Mouse (Mus musculus): ENCODE data around the gene Susd1.

Susd1 gene

DNA sequence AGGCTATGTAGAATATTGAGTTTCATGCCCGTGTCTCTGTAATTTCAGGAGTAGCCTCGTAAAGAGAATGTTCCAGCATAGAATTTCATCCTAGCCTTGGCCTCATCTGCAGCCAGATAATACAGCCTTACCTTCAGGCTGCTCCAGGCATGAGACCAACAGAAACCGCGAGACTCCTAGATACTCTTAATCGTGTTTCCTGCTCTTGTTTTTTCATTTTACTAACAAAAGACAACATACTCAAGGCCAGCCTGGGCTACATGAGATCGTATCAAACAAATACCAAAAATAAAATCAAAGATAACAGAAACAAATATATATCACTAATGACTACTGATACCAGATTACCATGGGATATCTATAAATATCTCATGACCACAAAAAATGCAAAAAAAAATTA, 9.3 kb downstream of the Susd1 start:
- no peak for DNase-seq (ENCODE audit: extremely low spot score)

DNA sequence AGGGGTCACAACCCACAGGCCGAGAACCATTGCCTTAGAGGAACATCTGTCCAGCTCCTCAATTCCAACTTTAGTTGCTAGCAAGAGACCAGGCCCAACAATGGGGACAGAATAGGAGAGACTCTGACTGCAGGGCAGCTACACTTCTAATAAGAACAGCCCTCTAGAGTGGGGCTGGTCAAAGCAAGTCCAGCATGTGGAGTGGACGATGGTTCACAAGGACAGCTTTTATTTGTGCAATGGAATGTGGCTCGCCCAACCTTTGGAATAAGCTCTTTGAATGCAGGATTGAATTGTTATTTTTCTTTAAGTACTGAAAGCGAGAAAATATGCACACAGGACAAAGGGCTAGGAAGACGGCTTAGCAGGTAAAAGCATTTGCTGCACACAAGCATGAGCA, 12.0 kb downstream of the Susd1 start:
- DNase-seq (ENCODE audit: extremely low spot score), result no peak

DNA sequence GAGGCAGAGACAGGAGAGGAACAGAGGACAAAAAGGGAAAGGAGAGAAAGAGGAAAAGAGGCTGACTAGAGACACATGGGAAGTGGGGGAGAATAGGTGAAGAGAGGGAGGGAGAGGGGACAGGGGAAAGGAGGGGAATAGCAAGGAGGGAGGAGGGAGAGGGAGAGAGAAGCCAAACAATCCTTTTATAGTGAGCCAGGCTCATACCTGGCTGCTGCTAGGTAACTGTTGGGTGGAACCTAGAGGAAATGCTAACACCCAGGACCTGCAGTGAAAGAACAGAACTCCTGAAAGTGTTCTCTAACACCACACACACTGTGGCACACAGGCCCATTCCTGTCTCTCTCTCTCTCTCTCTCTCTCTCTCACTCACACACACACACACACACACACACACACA, 15.6 kb downstream of the Susd1 start:
- DNase-seq (ENCODE audit: extremely low spot score), result no peak

DNA sequence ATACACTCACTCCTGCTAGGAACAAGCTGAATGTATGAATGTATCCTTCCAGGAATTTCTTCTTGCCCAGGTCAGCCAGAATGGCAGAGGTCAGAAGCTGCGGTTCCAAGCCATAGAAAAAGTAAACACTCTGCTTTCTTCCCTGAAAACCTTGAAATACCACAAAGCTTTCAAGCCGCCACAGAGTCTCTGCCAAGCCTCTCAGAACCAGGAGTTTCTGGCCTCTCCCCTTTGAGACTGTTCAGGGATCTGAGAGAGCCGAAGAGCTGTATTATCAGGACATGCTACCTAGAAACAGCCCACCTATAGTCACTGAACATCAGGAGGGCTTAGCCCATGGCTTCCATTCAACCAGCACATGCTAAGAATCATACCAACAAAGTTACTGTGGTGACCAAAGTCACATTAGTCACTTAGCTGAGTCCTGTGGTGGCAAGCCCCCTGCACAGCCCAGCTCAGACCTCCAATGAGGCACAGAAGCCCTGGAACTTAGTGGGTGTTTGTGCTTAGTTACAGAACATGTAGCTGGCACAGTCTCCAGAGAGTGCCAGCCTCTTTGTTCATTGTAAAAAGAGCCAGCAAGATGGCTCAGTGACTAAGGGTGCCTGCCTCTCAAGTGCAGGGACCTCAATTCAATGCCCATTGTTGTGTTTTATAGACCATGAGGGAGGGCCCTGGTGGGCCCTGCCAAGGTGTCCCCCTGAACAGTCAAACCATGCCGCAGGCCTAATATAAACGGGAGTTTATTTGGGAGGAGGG, 16.2 kb downstream of the Susd1 start:
- DNase-seq (ENCODE audit: extremely low spot score), result no peak

DNA sequence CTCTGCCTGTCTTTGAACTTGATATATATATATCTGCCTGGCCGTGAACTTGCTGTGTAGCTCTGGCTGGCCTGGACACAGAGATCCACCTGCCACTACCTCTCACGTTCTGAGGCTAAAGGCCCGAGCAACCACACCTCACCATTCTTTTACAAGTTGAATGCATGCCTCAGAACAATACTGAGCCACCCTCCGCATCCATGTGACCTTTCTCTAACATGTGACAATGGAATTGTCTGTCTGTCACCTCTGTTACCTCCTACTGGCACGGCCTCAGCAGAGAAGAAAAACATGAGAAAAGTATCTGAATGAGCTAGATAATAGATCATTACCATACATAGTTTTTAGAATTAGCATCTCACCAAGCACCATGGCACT, 17.1 kb downstream of the Susd1 start:
- no peak for DNase-seq (ENCODE audit: extremely low spot score)

DNA sequence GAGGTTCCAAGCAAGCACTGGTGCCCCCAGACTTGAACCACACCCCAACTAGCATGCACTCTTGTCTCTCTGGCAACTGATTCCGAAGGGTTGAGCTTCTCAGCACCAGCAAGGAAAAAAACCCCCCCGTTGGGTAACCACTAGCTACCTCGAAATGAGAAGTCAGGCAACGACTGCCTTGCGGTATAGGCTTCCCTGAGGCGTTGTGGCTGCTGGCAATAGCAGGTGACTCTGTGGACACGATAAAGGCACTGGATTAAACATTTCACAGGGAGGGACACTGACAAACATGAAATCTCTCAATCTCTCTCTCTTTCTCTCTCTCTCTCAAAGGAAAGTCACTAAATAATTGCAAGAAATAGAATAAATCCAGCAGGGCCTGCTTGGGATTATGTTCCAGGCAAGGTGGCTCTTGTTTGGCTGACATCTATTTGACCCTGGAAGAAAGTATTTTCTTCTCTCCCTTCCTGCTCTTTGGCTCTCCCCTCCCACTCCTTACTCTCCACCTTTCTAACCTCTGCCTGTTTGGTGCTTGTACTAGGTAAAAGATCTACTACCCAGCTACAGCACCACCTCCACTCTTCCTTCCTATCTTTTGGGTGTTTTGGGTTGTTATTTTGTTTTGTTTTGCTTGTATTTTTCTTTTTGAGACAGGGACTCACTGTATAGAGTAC, 17.6 kb downstream of the Susd1 start:
- no peak for DNase-seq (ENCODE audit: extremely low spot score)

DNA sequence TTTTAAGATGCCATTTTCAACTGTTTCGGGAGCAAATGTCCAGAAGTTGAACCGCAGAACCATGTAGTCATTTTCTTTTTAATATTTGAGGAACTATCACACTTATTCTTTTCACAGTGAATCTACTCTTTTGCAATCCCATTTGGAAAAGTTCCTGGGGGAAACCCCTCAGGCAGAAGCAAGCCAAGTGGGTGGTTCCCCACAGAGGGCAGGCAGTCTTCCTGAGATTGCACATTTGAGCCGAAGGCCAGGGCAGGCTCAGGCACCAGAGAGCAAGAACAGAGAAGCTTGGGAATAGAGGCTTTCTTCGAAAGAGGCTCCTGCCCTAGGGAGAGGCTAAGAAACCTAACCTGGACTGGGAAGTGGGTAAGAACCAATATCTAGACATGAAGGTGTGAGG, 19.2 kb downstream of the Susd1 start:
- no peak for DNase-seq (ENCODE audit: extremely low spot score)

DNA sequence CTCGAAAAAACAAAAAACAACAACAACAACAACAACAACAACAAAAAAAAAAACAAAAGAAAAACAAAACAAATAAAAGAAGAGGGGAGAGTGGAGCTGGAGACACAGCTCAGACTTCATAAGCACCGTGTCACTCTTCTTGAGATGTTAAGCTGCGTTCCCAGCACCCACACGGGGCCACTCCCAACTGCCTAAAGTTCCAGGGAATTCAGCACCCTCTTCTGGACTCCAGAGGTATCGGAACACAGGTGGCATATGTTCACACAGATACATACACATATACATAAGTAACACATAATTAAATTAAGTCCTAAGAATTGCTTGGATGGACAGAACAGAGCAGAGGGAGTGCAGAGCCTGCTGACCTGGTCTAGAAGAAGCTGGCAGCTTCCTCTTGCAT, 25.0 kb downstream of the Susd1 start:
- no peak for DNase-seq (ENCODE audit: extremely low spot score)

DNA sequence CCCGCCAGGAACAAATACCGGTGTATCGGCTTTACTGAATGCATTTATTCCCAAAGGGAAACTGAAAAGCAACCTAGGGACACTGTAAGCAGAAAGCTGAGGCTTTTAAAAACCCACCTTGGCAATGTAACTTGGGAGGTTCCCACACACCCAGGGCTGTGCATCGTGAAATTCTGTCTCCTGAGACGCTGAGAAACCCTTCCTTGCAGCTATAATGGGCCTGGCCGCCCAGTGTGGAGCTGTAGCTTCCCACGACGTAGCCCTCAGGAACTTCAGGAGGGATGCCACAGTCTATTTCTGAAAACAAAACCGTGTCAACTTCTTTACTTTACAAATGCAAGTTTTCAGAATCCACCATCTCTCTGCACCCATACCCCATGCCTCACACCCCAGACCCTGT, 27.3 kb downstream of the Susd1 start:
- DNase-seq (ENCODE audit: extremely low spot score), result no peak

DNA sequence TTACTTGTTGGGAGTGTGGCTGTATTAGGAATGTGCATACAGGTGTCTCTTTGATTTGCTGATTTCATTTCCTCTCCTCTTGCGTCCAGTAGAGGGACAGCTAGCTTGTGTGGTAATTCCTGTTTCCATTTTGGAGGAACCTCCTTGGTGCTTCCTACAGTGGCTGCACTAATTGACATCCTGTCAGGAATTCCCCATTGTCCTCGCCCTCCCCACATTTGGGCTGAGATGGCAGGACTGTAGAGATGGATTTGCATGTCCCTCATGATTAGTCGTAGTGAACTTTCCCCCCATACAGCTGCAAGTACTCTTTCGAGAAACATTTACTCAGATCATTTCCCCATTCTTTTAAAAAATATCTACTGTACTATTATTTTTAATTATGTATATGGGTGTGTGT, 30.7 kb downstream of the Susd1 start:
- DNase-seq (ENCODE audit: extremely low spot score), result no peak

DNA sequence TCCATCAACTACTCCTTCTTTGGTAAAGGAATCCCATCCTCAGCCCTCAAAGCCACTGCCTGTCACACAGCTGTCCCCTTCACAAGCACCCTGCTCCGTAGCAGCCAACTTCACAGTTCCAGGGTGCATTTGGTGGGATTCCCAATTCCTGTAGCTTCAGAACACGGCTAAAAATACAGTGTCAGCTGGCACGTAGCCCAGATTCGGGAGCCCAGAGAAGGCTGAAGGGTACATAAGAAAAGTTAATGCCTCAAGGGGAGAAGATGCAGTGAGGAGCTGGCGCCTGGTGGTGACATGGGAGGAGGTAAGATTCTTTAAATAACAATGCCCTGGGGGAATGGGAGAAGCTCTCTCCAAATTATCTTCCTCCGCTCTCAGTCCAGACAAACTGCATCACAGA, 34.1 kb downstream of the Susd1 start:
- no peak for DNase-seq (ENCODE audit: extremely low spot score)

DNA sequence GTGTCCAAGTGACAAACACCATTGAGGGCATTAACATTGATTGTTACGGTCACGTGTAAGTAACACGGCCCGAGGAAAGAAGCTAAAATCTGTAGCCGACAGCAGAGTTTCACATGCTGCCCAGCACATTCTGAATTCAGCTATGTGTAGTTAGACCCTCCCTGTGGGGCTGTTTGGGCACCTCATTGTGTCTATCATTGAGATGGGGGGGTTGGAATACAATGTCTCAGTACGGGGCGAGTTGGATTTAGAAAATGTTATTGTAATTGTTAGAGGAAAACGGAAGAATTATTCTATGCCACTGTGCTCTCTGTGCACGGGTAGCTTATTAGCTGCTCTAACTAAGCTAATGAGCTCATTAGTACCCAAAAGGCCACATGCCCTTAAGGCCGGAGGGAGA, 37.5 kb downstream of the Susd1 start:
- DNase-seq (ENCODE audit: extremely low spot score), result no peak

DNA sequence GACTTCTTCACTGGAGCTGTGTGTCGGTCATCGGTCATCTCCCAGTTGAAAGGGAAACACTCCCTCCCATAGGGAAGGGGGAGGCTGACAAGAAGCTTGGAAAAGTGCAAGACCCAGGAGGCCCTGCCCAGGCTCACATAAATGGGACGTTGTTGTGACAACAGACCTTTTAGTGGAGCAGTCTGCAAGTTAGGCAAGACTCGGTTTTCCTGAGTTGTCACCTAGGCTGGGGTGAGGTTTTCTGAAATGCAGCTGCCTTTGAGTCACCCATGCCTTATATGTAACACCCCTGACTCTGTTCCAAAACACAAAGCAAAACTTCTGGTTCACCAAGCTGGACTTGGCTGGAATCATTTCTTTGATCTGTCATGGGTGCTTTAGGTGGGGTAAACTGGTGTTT, 39.1 kb downstream of the Susd1 start:
- no peak for DNase-seq (ENCODE audit: extremely low spot score)

DNA sequence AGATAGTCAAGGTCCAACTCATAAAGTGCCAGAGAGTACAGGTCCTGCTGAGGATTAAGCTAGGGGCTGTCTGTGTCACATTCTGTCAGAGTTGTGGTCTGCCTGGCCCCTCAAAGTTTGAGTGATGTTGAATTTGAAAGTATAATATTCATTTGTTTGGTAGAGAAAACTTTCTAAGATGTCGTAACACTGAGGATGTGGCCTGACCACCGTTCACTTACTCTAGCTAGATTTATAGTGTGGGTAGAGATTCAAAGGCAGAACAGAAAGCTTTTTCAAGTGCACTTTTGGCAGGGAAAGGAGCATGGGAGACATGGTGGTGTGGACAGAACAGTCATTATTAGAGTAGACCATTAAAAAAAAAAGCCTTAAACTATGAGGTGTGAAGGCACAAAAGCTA, 42.9 kb downstream of the Susd1 start:
- no peak for DNase-seq (ENCODE audit: extremely low spot score)

DNA sequence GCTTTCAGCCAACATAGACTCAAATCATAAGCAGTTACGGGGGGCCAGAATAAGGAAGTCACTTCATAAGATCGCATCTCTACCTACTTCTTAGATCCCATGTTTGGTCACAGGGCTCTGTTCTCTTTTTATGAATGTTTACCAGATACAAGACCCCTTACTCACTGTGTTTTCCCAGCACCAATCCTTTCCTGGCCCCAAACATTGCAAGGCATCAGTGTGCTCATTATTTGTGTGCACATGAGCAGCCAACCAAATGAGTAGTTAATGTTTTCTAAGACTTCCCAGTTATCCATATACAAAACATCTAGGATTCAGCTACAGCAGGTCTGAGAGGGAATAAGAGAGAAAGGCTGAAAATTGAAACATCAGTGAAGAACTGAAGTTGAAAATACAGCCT, 44.3 kb downstream of the Susd1 start:
- DNase-seq (ENCODE audit: extremely low spot score), result no peak

DNA sequence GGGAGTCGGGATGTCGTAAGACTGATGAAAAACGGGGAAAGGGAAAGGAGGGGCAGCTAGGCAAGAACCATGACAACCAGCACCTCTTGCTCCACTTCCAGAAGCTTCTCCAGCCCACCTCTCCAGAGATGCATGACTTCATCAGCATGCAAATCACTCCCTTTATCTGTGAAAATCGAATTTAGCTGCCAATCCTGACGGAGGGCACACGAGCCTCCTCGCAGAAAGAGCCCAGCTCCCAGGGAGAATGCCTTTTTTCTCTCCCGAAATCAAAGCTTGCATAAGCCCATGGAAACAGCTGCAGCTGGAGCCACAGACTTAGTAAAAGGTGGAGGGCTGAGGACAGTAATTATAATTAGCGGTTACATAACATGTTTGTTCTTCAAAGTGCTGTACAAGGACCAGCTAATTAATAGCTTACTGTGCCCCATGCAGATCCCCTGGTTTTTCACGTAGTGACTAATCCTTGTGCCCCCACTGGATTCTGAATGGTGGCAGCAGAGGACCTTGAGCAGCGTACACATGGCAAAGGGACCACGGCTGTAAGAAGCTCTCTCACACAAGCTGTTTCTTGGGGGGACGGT, 49.9 kb downstream of the Susd1 start:
- DNase-seq (ENCODE audit: extremely low spot score), result no peak

DNA sequence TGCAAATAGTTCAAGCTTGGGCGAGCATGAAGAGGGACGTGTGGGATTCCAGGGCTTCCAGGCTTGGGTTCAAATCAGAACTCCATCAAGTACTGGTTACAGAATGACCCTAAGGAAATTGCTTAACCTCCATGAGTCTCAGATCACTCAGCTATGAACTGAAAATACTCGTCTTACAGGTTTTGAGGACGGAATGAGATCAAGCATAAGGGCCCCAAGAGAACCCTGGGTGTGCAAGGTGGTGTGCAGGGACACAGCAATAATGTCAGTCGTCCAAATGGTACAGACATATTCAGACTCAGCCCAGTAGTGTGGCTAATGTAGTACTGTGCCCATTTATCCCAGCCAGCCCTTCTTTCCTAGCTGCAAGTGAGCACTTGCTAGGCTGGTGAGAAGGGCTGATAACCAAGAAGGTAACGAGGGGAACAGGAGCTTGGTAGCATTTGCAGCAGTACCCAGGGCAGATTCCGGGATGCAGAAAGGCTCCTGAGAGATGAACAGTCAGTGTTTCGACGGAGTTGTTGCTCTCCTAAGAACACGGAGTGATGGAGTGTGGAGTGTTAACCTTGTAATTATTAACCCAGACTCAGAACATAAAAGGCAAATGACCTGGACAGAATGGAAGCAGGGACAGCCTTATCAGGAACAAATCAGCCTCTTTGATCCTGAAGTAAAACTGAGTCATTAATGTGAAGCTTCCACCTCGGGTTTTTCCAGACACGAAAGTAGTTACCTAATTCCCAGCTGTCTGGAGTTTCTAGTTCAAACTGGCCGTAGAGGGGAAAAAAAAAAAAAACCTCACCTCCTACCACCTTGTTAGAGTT, 50.8 kb downstream of the Susd1 start:
- no peak for DNase-seq (ENCODE audit: extremely low spot score)

DNA sequence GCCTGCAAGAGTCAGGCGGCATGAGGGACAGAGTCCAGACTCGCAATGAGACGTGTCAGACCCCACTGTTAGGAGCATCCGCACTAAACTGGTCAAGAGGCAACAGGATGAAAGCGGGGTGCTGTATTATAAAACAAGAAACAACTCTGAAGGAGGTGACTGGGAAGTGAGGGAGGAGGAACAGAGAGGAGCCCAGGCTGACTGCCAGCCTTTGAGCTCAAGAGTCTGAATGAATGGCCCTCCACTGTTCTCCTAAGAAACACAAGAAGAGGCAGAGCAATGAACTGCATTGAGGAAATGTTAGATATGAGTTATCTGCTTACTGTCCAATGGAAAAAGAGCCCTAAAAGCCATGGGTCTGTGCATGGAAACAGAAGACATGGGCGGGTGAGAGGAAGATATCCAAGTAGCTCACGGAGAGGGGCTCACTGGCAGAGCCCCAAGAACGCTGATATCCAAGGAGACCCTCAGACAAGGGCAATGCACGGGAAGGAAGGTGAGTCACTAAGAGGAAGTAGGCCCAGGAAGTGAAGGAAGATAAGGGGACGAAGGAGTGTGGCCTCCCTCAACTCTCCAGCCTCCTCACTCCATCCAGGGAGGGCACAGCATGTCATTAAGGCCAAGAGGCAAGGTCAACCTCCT, 53.1 kb downstream of the Susd1 start:
- no peak for DNase-seq (ENCODE audit: extremely low spot score)

DNA sequence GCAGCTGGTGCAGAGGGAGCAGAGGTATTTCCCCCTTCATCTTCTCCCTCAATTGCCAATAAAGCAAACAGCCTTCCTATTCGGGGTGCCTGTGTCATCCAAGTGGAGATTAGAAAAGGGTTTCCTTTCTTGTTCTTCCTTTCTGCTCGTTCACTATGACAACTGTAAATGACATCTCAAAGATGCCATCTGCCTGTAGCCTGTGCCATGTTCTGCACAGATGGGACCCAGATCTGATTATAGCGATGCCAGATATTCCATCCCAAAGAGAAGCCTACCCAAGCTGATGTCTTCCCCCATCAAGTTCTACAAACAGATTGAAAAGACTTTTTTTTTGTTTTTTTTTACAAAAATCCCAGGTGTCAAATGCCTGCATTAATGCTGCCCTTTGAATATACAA, 54.6 kb downstream of the Susd1 start:
- no peak for DNase-seq (ENCODE audit: extremely low spot score)

DNA sequence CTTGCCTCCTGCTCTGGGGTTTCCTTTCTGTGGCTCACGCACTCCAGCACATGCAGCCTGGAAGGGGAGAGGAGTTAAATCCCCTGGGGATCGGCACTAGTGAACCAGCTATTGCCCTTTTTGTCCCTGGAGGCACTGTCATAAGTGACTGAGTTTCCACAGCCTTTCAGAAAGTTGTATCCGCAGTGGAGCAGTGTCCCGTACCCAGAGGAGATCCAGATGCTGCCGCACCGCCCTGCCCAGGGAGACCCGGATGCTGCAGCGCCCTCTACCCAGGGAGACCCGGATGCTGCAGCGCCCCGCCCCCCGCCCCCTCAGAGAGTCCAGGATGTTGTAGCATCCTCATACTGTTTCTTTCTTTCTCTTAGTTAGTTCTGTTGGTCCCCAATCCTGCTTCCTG, 56.3 kb downstream of the Susd1 start:
- peak; percentile 60 for DNase-seq (ENCODE audit: extremely low spot score)

DNA sequence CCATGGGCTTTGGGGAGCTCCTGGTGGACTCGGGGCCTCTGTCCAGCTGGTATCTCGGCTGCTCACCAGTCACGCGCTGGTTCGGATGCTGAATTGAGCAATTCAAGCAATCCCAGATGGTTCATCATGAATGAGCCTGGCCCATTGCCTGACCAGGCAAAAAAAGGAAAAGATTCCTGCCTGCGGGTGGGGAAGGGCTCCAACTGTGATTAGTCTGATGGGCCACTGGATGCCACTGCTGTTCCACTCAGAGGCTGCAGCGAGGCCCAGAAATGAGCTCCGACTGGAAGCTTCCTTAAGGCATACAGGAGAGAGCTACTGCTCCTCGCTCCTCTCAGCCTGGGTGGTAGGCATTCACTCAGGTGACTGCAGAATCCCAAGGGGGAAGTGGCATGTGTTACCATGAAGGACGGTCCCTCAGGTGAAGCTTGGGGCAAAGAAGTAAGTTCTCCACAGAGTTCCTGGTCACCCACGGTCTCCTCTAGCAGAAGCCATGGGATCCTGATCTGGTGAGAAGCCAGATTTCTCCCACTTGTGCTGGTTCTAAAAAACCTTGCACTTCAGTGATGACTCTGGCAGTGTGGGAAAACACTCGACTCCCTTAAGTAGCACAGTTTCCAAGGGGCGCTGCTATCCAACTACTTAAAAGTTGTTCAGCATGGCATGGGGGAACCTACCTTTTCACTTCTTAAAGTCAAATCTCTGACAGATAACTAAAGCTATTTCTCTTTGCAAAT, 57.3 kb downstream of the Susd1 start:
- DNase-seq (ENCODE audit: extremely low spot score), result no peak
